Mouse (Mus musculus) spleen, postnatal 0 days (tissue): ENCODE data around the gene Chst3. TPM values are rescaled to one million over a fixed set of nuclear protein-coding genes. Genes with fewer than 3 reads are reported as not detected.

Experiments used
- polyA plus RNA-seq: library from polyadenylated mRNA; unstranded; fragments of >200 nt; fragmentation: Nextera tagmentation; extraction: Ambion mirVana; gene quantifications from 2 replicates; pipeline ENCODE4 v1.2.1, GENCODE M21; 2015

The Chst3 gene
- polyA plus RNA-seq: 1.3 and 1.7 TPM in 2 replicates

GRCm38 (mm10) chr10:60218591-60219499, at the start of gene Chst3:
TSS of gene Chst3 (minus strand) at chr10:60219260.

Other genes starting within 250 kb of the Chst3 start
- 20.4 and 22.5 TPM in 2 replicates for gene Ascc1, start 216.5 kb downstream of the Chst3 start, polyA plus RNA-seq
- 84.1 and 88.3 TPM in 2 replicates for gene Anapc16, start 216.1 kb downstream of the Chst3 start, polyA plus RNA-seq
- 2.8 and 4.1 TPM in 2 replicates for gene Spock2, start 113.0 kb downstream of the Chst3 start, polyA plus RNA-seq
- gene Psap, start 58.4 kb upstream of the Chst3 start, polyA plus RNA-seq: 90.0 and 115 TPM in 2 replicates
- gene Vsir, start 127.6 kb upstream of the Chst3 start, polyA plus RNA-seq: 23.6 and 27.3 TPM in 2 replicates
- gene Gm17455, start 180.5 kb upstream of the Chst3 start, polyA plus RNA-seq: 0.35 and 0.38 TPM in 2 replicates